Mouse (Mus musculus): Measurements from ENCODE around the gene Bet1l.

DNA sequence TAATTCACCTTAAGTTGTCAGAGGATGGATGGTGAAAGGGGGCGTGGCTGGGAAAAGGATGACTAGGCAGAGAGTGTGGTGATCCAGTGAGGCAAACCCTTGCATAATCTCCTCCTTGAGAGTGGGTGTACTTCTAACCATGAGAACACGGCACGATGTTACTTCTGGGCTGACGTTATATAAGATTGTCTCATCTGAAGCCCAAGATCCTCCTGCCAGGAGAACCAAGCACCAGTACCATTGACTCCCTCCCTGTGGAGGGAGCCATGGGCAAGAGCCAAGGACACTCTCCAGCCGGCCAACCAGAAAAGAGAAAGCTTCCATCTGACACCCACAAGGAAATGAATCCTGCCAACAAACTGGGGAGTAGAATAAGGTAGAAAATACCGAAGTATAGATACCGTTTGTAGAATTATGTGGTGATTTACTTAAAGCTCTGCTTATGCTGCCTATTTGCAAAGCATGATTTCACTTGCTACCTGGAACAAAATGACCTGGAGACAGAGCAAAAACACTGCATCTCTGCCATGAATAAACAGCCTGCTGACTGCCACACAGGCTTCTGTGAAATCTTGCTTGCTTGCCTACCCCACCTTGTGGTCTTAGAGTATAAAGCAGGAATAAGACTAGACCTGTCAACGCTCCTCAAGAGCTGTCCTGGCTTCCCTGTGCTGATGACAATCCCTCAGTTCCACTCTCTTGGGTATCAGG, 29.1 kb downstream of the Bet1l start:
- TF ChIP-seq POLR2A (IDR thresholded peaks at IDR 0.05; ENCODE audit: borderline replicate concordance, control insufficient read depth, low read depth, low read length) (no peak), CTCF (IDR thresholded peaks at IDR 0.05; ENCODE audit: control insufficient read depth, insufficient read depth, low read length) (no peak)

Measured in bone marrow, adult 2 months (tissue).